Mouse (Mus musculus): ENCODE measurements around the gene Hspb2. TPM values are rescaled to one million over a fixed set of nuclear protein-coding genes. Genes with fewer than 3 reads are reported as not detected.

Hspb2 gene
- total RNA-seq, 2 experiments from 2014 or later, result 118 to 134 TPM

GRCm38 (mm10) chr9:50752784-50753615 is 846 bp upstream of the Hspb2 start:
- intact Hi-C loops (cut with DNase I), result no loop called here

GRCm38 (mm10) chr9:50751323-50751722 is 831 bp downstream of the Hspb2 start, which contains the start of gene Cryab:
Gene Cryab, plus strand, starts transcription at chr9:50751325.
- peak in 1 of 2 experiments; percentile 39 for DNase-seq
- intact Hi-C loops (cut with DNase I), result no loop called here

More at GRCm38 (mm10) chr9:50752784-50753615, 846 bp upstream of the Hspb2 start:
- peak; percentile 81 to 92 for DNase-seq

DNA sequence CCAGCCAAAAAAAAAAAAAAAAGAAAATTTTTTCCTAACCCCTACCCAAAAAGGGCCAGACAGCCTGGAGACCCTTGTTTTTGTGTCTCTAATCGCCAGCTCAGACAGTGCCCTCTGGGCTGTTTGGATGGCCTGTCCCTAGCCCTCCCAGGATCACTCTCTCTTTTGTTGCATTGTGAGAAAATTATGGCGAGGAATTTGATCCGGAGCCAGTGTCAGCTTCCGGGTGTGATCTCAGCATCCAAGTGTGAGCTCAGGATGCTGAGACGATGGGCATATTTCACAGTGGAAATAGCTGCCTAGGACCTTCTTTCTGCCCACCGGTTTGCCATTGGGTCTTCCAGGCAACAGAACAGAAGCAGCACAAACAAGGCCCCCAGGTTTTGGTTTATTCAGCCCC is 1.4 kb downstream of the Hspb2 start:
- intact Hi-C loops (cut with DNase I), result no loop called here

GRCm38 (mm10) chr9:50746214-50746677 is 5.9 kb downstream of the Hspb2 start, which contains the start of gene 2310030G06Rik:
Gene 2310030G06Rik, minus strand, starts transcription at chr9:50746536.
- no peak for DNase-seq
- intact Hi-C loops (cut with DNase I), result no loop called here

More for the DNA sequence above, 1.4 kb downstream of the Hspb2 start:
- no peak for DNase-seq

GRCm38 (mm10) chr9:50745806-50746205 is 6.3 kb downstream of the Hspb2 start:
- DNase-seq, result no peak
- intact Hi-C loops (cut with DNase I), result no loop called here

DNA sequence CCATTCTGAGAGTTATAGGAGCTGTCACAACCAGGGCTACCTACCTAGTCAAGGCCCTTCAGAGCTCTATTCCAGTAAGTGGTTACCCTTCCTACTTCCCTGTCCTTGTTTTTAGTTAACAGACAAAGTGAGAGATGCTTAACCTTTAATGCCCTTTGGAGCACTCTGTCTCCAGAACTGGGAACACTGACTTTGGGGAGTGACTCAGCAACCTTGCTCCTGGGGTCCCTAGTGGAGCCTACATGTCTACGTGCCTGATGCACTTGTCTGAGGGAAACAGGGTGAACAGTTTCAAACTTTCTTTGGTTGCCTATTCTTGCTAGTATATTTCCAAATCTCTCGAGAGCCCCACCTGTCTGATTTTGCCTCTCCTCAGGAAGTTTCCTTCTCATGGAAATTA is 9.4 kb downstream of the Hspb2 start:
- no peak for DNase-seq
- intact Hi-C loops (cut with DNase I), result no loop called here

GRCm38 (mm10) chr9:50742261-50742660 is 9.9 kb downstream of the Hspb2 start:
- intact Hi-C loops (cut with DNase I), result no loop called here
- DNase-seq, result no peak

DNA sequence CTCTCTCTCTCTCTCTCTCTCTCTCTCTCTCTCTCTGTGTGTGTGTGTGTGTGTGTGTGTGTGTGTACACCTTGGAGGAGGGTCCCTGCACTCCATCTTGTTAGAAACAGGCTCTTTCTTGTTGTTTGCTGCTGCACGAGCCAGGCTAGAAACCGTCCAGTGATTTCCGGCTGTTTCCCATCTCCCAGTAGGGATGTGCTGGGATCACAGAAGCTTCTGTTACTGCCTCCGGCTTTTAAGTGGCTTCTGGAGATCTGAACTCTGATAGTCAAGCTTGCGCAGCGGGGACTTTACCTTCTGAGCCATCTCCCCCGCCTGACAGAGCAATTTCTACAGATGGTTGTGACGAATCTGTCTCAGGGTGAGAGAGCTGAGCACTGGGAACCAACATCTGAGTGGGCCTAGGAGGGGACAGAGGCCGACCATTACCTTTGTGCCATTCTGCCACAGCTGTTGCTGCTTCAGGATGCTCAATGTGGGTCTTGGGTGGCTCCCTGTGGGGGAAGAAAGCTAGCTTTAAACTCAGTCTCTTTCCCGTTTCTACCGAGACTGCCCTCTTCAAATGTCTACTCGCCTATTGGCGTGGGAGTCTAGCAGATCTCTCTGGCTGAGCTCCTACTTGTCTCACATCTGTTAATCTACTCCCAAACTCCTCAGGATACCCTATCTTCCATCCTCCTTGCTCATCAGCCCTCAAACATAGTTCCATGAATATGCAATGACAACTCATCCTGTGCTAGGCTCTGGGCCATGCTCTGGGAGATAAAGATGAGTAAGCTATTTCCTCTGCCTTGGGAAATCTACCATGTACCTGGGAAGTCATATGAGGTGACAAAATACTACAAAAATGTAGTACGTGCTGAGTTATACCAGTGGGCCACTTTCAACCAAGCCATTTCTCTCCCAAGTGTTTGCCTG is 11.0 kb downstream of the Hspb2 start:
- DNase-seq, result no peak
- intact Hi-C loops (cut with DNase I), result no loop called here

DNA sequence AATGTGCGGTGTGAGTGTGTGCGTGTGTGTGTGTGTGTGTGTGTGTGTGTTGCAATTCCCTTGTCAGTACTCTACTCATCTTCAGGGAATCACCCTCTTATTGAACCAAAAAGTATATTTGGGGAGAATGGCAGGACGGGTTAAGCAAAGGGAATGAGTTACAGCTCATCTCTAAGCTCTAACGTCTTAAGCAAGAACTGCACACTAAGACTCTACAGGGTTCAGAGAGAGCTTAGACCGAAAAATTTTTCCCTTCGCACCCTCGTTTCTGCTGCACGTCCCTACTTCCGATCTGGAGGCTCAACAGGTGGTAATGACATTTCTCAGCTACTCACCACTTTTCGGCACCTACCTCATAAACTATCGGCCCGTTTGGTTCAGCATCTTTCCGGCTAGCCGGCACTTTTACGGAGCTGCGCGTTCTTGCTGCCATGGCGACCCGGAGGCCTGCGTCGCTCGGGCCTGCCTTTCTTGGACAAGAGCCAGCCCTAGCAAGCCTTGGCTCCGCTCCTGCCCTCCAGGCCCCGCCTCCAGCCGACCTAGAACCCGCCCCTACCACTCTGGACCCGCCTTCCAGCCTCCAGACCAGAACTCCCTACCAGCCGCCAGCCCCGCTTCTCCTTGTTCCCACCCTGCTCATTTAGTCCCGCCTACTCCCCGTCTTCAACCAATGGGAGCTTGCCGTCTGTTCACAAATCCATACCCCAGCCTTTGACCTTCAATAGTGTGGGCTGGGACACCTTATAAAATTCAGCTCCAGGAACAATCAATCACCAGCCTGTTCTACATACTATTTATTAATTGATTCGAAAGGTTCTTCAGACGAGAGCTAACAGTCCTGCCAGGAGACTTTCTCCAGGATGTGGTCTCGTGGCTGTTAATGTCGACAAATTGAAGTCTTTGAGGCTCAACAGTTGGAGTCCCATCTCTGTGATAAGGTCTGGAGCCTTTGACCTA is 13.0 kb downstream of the Hspb2 start, which contains the start of gene Dixdc1:
TSS of gene Dixdc1 (minus strand) at position 604 of the 957 bp plus-strand sequence.
- intact Hi-C loops (cut with DNase I), result loop anchor here (10.0 kb wide), 1 partner anchor 294 kb away; no protein-coding TSS in a partner anchor
- DNase-seq, result peak; percentile 91 to 96

- peak in 1 of 2 experiments; percentile 39 for DNase-seq
- intact Hi-C loops (cut with DNase I), result loop anchor here (10.0 kb wide), 1 partner anchor 290 kb away; no protein-coding TSS in a partner anchor
Measured at GRCm38 (mm10) chr9:50734989-50735388, 17.2 kb downstream of the Hspb2 start.

GRCm38 (mm10) chr9:50732560-50732959 is 19.6 kb downstream of the Hspb2 start:
- intact Hi-C loops (cut with DNase I), result loop anchor here (2.0 to 10.0 kb wide), 2 partner anchors 26 to 288 kb away; no protein-coding TSS in a partner anchor
- no peak for DNase-seq

DNA sequence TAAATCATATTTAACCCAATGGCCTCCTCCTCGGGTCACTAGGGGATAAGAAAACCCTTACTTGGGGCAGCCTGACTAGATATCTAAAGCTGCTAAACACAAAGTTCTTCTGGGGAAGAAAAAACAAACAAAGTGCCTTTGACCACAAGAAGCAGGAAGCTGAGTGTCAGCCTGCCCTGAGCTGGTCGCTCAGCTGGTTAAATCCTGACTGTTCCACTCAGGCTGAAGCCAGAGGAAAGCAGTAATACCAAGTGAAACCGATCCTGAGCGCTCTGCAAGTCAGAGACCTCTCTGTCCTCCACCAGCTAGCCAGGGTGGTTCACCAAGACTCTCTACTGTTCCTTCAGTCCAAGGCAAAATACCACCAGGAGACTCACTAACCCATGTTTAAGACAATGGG is 22.6 kb downstream of the Hspb2 start:
- DNase-seq, result no peak
- intact Hi-C loops (cut with DNase I), result no loop called here

GRCm38 (mm10) chr9:50727925-50728651 is 24.1 kb downstream of the Hspb2 start:
- peak in 1 of 2 experiments; percentile 25 for DNase-seq
- intact Hi-C loops (cut with DNase I), result no loop called here

DNA sequence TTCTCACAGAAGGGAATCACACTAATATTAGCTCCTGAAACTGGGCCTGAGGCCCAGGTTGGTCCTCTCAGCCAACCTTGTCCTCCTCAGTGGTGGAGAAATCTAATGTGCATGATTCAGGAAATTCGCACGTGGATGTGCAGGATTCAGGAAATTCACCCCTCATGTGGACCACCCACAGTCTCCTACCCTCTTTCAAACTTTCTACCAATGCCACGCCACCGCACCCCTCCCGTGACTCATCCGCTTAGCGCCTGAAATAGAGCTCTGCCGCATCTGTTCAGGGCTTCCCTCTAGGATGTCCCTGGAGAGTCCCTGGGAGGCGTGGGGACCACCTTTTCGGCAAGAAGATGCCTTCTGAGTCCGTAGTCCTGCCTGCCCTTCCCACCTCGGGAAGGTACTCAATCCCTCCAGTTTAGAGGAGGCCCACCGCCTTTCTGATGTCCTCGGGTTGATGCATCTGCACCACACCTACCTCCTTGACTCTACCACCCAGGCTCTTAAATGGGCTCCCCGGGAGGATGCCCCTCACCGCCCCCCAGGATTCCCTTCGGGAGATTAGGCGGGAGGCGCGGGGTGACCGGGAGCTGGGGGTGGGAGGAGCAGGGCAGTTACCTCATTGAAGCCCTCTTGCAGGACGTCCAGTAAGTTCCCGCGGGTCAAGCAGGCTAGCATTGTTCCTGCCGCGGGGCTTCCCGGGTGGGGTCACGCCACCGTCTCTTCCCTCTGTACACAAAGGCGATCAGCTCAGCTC is 24.8 kb downstream of the Hspb2 start:
- intact Hi-C loops (cut with DNase I), result no loop called here
- no peak for DNase-seq

DNA sequence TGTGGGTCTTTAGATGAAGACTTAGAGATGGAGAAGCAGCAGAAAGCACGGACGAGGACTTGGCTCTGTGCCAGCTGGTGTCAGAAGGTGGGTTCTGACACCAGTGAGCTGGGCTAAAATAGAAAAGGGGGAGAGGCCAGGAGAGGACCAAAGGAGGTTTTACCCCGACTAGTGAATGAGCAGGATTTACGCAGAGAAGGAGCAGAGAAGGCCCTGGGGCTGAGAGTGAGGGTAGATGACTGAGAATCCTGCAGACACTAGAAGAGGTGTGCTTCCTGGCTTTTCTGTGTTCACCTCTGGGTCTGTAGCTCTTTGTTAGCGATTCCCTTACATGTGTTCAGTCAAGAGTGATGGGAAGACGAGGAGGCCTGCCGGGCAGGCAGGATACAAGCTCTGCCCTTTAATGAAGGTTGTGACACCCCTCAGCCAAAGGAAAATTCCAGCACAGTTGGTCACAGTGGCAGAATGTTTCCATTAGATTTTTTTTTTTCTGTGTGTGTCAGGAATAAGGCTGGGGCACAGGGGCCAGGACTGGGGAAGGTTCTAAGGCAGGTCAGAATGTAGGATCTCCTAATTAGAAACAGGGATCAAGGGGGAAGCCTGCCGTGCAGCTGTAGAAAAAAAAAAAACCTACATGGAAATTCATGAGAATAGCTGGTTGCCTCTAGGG is 26.1 kb downstream of the Hspb2 start:
- no peak for DNase-seq
- intact Hi-C loops (cut with DNase I), result no loop called here

DNA sequence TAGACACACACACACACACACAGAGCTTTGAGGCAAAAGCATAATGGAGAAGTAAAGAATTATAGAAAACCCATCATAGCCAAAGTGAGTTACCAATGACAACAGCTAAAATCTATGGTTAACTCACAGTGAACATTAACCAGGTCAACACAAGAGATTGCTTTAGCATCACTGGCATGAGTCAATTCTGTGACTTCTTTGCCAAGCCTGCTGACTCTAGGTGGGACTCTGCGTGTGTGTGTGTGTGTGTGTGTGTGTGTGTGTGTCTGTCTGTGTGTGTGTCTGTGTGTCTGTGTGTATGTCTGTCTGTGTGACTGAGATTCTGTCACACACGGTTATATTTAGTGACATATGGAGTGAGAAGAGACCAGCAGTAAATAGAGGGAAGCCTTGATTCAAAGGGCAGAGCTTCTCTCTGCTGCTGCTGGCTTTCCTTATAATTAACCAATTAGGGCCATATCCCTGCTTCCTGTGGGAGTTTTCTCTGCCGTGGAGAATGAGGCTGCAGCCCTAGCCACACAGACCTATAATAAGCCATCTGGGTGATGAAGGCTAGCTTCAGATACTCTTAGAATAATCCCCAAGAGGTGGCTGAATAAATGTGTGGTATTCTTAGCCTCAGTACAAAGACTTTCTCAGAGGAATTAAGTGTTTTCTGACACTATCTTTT is 27.4 kb downstream of the Hspb2 start:
- intact Hi-C loops (cut with DNase I), result no loop called here
- DNase-seq, result no peak

GRCm38 (mm10) chr9:50724147-50724546 is 28.0 kb downstream of the Hspb2 start:
- intact Hi-C loops (cut with DNase I), result no loop called here
- DNase-seq, result no peak
